Mouse (Mus musculus) embryonic facial prominence, embryonic 15.5 days (tissue): Measurements from ENCODE around the gene Aqr. TPM values are rescaled to one million over a fixed set of nuclear protein-coding genes. Genes with fewer than 3 reads are reported as not detected.

Experiments used
- ATAC-seq: fragments of 200-750 bp; cut with Nextera tagmentation; 2 replicates; pipeline ENCODE4 v1.8.0; 2017; ENCODE audit warnings: low read depth, moderate TSS enrichment; ENCODE audit not compliant: insufficient number of reproducible peaks, low FRiP score, low TSS enrichment
- H3K27ac ChIP-seq: fragments of 300-500 bp; sonication (generic); replicated peaks from 2 replicates; pipeline ENCODE4 v1.5.1; 2015; ENCODE audit warnings: mild to moderate bottlenecking, inconsistent platforms
- H3K27me3 ChIP-seq: fragments of 300-500 bp; sonication (generic); 2 replicates; pipeline ENCODE4 v1.6.1; 2015; ENCODE audit warnings: inconsistent platforms
- H3K36me3 ChIP-seq: fragments of 300-500 bp; sonication (generic); 2 replicates; pipeline ENCODE4 v1.6.1; 2015; ENCODE audit warnings: mild to moderate bottlenecking, inconsistent platforms
- H3K4me1 ChIP-seq: fragments of 300-500 bp; sonication (generic); 2 replicates; pipeline ENCODE4 v1.6.1; 2015; ENCODE audit warnings: inconsistent platforms
- H3K4me2 ChIP-seq: fragments of 300-500 bp; sonication (generic); replicated peaks from 2 replicates; pipeline ENCODE4 v1.6.1; 2015; ENCODE audit warnings: mild to moderate bottlenecking, inconsistent platforms
- H3K4me3 ChIP-seq: fragments of 300-500 bp; sonication (generic); replicated peaks from 2 replicates; pipeline ENCODE4 v1.5.1; 2015; ENCODE audit warnings: mild to moderate bottlenecking, inconsistent platforms
- H3K9ac ChIP-seq: fragments of 300-500 bp; sonication (generic); 2 replicates; pipeline ENCODE4 v1.6.1; 2015; ENCODE audit warnings: inconsistent platforms
- H3K9me3 ChIP-seq: fragments of 300-500 bp; sonication (generic); replicated peaks from 2 replicates; pipeline ENCODE4 v1.6.1; 2016; ENCODE audit warnings: inconsistent platforms
- WGBS: fragments of 180-500 bp; shearing (Covaris S2); methylation state at CpG from one replicate; pipeline ENCODE4 v1.1.7; 2015; 5-methylcytosine and 5-hydroxymethylcytosine counted together
- microRNA-seq: library from miRNA; unstranded; fragments of <30 nt; microRNA quantifications from one replicate; pipeline ENCODE4, GENCODE M21; 2016; ENCODE audit warnings: borderline number of aligned reads
- polyA plus RNA-seq: library from polyadenylated mRNA; unstranded; fragments of >200 nt; fragmentation: Nextera tagmentation; extraction: Ambion mirVana; gene quantifications from 2 replicates; pipeline ENCODE4 v1.2.1, GENCODE M21; 2015

The Aqr gene
- polyA plus RNA-seq, 1 experiment from 2014 or later: 40.5 TPM

GRCm38 (mm10) chr2:114059608-114060007 is 127.2 kb downstream of the Aqr start:
- no peak overlapping the region for H3K9ac ChIP-seq
- H3K4me2 ChIP-seq: no peak overlapping the region
- H3K36me3 ChIP-seq: no peaks in the 10 kb centered on the region
- no peaks in the 10 kb centered on the region for H3K9me3 ChIP-seq
- WGBS: 80% methylated on average over 1 of the region's 1 CpGs
- peaks cover 6% of the 10 kb centered on the region; the same call in 1 of the 2 replicates for H3K4me1 ChIP-seq
- H3K27ac ChIP-seq: no peak overlapping the region
- ATAC-seq: no peak
- H3K4me3 ChIP-seq: no peak overlapping the region
- no peaks in the 10 kb centered on the region for H3K27me3 ChIP-seq

GRCm38 (mm10) chr2:114058226-114058796 is 128.5 kb downstream of the Aqr start:
- Histone ChIP-seq H3K27ac (no peak overlapping the region), H3K9me3 (no peaks in the 10 kb centered on the region), H3K4me3 (no peak overlapping the region), H3K4me2 (no peak overlapping the region), H3K4me1 (peaks cover 6% of the 10 kb centered on the region; the same call in 1 of the 2 replicates), H3K27me3 (no peaks in the 10 kb centered on the region), H3K9ac (no peak overlapping the region), H3K36me3 (no peaks in the 10 kb centered on the region)
- no peak for ATAC-seq
- WGBS: 74% methylated on average over 10 of the region's 10 CpGs

- peak; percentile 66 for ATAC-seq
- no peak overlapping the region for H3K9ac ChIP-seq
- no peak overlapping the region; the same call in 1 of the 2 replicates for H3K27ac ChIP-seq
- no peaks in the 10 kb centered on the region for H3K9me3 ChIP-seq
- H3K4me2 ChIP-seq: 0 out of 2 replicates have a peak overlapping the region, but pooled peaks have one; percentile 1
- no peak overlapping the region for H3K4me3 ChIP-seq
- peaks cover 6% of the 10 kb centered on the region; the same call in 1 of the 2 replicates for H3K4me1 ChIP-seq
- H3K36me3 ChIP-seq: no peaks in the 10 kb centered on the region
- no peaks in the 10 kb centered on the region for H3K27me3 ChIP-seq
- WGBS: 26% methylated on average over 10 of the region's 10 CpGs
Measured at GRCm38 (mm10) chr2:114057303-114057853, 129.4 kb downstream of the Aqr start.

- Histone ChIP-seq H3K9me3 (no peaks in the 10 kb centered on the region), H3K4me1 (peaks cover 6% of the 10 kb centered on the region; the same call in 1 of the 2 replicates), H3K9ac (no peak overlapping the region), H3K36me3 (no peaks in the 10 kb centered on the region), H3K27ac (no peak overlapping the region), H3K4me3 (no peak overlapping the region), H3K4me2 (no peak overlapping the region), H3K27me3 (no peaks in the 10 kb centered on the region)
- ATAC-seq: no peak
- WGBS: 85% methylated on average over 4 of the region's 4 CpGs
Measured at GRCm38 (mm10) chr2:114054129-114054528, 132.7 kb downstream of the Aqr start.

- H3K36me3 ChIP-seq: no peaks in the 10 kb centered on the region
- WGBS: 39% methylated on average over 14 of the region's 14 CpGs
- H3K27ac ChIP-seq: no peak within 1 kb of the TSS
- no peaks in the 10 kb centered on the region for H3K27me3 ChIP-seq
- H3K4me2 ChIP-seq: no peak within 1 kb of the TSS
- peak; percentile 75 for ATAC-seq
- H3K4me3 ChIP-seq: peak within 1 kb of the TSS; percentile 9; the same call in 1 of the 2 replicates
- no peaks in the 10 kb centered on the region for H3K9me3 ChIP-seq
- H3K9ac ChIP-seq: no peak within 1 kb of the TSS
- H3K4me1 ChIP-seq: peaks cover 6% of the 10 kb centered on the region; the same call in 1 of the 2 replicates
Measured at GRCm38 (mm10) chr2:114052696-114053598, 133.9 kb downstream of the Aqr start, which contains the start of gene Actc1. TSS of gene Actc1 (minus strand) at chr2:114053548.

GRCm38 (mm10) chr2:114051871-114052241 is 135.0 kb downstream of the Aqr start:
- Histone ChIP-seq H3K4me1 (no peaks in the 10 kb centered on the region), H3K27me3 (no peaks in the 10 kb centered on the region), H3K4me2 (no peak overlapping the region), H3K27ac (no peak overlapping the region), H3K9ac (no peak overlapping the region), H3K36me3 (no peaks in the 10 kb centered on the region), H3K4me3 (peak overlapping the region; percentile 9), H3K9me3 (no peaks in the 10 kb centered on the region)
- no peak for ATAC-seq
- 88% methylated on average over 14 of the region's 14 CpGs for WGBS

Small RNA genes lying within 50 kb of the gene (microRNA-seq; reads per million reads assigned to microRNA genes)
- gene Mir7002: 0.69 reads per million

Other genes with a start within 250 kb of the Aqr start
- gene Gjd2, start 173.4 kb downstream of the Aqr start, polyA plus RNA-seq: 0.23 and 0.25 TPM in 2 replicates
- gene Actc1, start 133.5 kb downstream of the Aqr start, polyA plus RNA-seq: 1,136 and 1,472 TPM in 2 replicates
- gene Zfp770, start 14.4 kb upstream of the Aqr start, polyA plus RNA-seq: 3.5 and 4.0 TPM in 2 replicates